Mouse (Mus musculus) CH12.LX (cell line): ENCODE results near the gene Polr2b. TPM values are rescaled to one million over a fixed set of nuclear protein-coding genes. Genes with fewer than 3 reads are reported as not detected.

Experiments
- DNase-seq: peaks from one replicate; pipeline ENCODE4 v3.0.0-alpha.2; 2013; ENCODE audit errors: extremely low read depth
- H3K27ac ChIP-seq: 2 replicates; pipeline ENCODE4 v1.5.1; 2012; ENCODE audit warnings: low read depth, mild to moderate bottlenecking, control low read depth, moderate library complexity; ENCODE audit not compliant: insufficient read depth
- H3K27me3 ChIP-seq: replicated peaks from 2 replicates; pipeline ENCODE3; 2012; ENCODE audit warnings: inconsistent platforms
- H3K36me3 ChIP-seq, 2 experiments: replicated peaks in 1 of 2; 2 replicates each; pipeline versions ENCODE3 to v1.6.1; 2012; ENCODE audit warnings: inconsistent platforms in 1 of 2, low read length in 1 of 2, mild to moderate bottlenecking in 1 of 2, mixed read lengths in 1 of 2, moderate library complexity in 1 of 2; ENCODE audit not compliant: control insufficient read depth in 1 of 2, insufficient read depth in 1 of 2
- H3K4me1 ChIP-seq, 2 experiments: 2 replicates each; pipeline ENCODE4 v1.6.1; 2012; ENCODE audit warnings: inconsistent platforms in 1 of 2, moderate library complexity in 1 of 2; ENCODE audit not compliant: insufficient read depth in 2 of 2, control insufficient read depth in 1 of 2
- H3K4me2 ChIP-seq: 2 replicates; pipeline ENCODE4 v1.6.1; 2012; ENCODE audit warnings: low read depth, mild to moderate bottlenecking, control low read depth; ENCODE audit not compliant: poor library complexity, insufficient read depth, severe bottlenecking
- H3K4me3 ChIP-seq, 3 experiments: fragments of 150-350 bp in 1 of 3; sonication (generic) in 1 of 3; replicated peaks in 1 of 3; 2 replicates each; pipeline versions ENCODE3 to v1.5.1; 2011 to 2012; ENCODE audit warnings: low read depth in 2 of 3, low read length in 2 of 3, mild to moderate bottlenecking in 2 of 3, moderate library complexity in 2 of 3, control low read depth in 1 of 3, improper control_type of control experiment in 1 of 3, inconsistent platforms in 1 of 3, mixed read lengths in 1 of 3; ENCODE audit not compliant: poor library complexity in 1 of 3
- H3K79me2 ChIP-seq: replicated peaks from 2 replicates; pipeline ENCODE4 v1.6.1; 2012; ENCODE audit warnings: mild to moderate bottlenecking, moderate library complexity; ENCODE audit not compliant: control insufficient read depth, poor library complexity, insufficient read depth, severe bottlenecking; ENCODE audit errors: extremely low read depth
- H3K9ac ChIP-seq: 2 replicates; pipeline ENCODE4 v1.6.1; 2012; ENCODE audit warnings: low read depth, mild to moderate bottlenecking, control low read depth, moderate library complexity; ENCODE audit not compliant: insufficient read depth
- H3K9me3 ChIP-seq: replicated peaks from 2 replicates; pipeline ENCODE3; 2012; ENCODE audit warnings: low read length, inconsistent platforms, mixed read lengths
- BHLHE40 ChIP-seq: IDR thresholded peaks from 2 replicates; pipeline ENCODE4 v1.6.1; 2011; ENCODE audit warnings: mild to moderate bottlenecking, low read depth, low read length, improper control_type of control experiment
- CHD1 ChIP-seq: IDR thresholded peaks from 2 replicates; pipeline ENCODE4 v1.6.1; 2012; ENCODE audit warnings: low read depth, low read length, improper control_type of control experiment, inconsistent platforms
- CHD2 ChIP-seq: IDR thresholded peaks from 2 replicates; pipeline ENCODE4 v1.6.1; 2011; ENCODE audit warnings: low read length, improper control_type of control experiment
- CTCF ChIP-seq, 2 experiments: IDR thresholded peaks in 1 of 2; conservative IDR thresholded peaks in 1 of 2; 2 replicates each; pipeline ENCODE4 v1.5.1; 2011 to 2012; ENCODE audit warnings: low read depth in 2 of 2, low read length in 2 of 2, improper control_type of control experiment in 1 of 2, inconsistent platforms in 1 of 2, mild to moderate bottlenecking in 1 of 2, moderate library complexity in 1 of 2
- E2F4 ChIP-seq: IDR thresholded peaks from 2 replicates; pipeline ENCODE4 v1.6.1; 2011; ENCODE audit warnings: low read depth, low read length, improper control_type of control experiment; ENCODE audit not compliant: insufficient replicate concordance
- ELF1 ChIP-seq: IDR thresholded peaks from 2 replicates; pipeline ENCODE4 v1.6.1; 2014; ENCODE audit warnings: low read depth, mild to moderate bottlenecking, inconsistent platforms, low read length, improper control_type of control experiment
- EP300 ChIP-seq: IDR thresholded peaks from 2 replicates; pipeline ENCODE4 v1.6.1; 2011; ENCODE audit warnings: low read length, improper control_type of control experiment
- ETS1 ChIP-seq: conservative IDR thresholded peaks from 2 replicates; pipeline ENCODE4 v1.6.1; 2012; ENCODE audit warnings: low read depth, mild to moderate bottlenecking, inconsistent platforms, low read length, improper control_type of control experiment, moderate library complexity
- GABPA ChIP-seq: IDR thresholded peaks from 2 replicates; pipeline ENCODE4 v1.6.1; 2012; ENCODE audit warnings: low read depth, low read length, improper control_type of control experiment, inconsistent platforms; ENCODE audit not compliant: insufficient replicate concordance
- HCFC1 ChIP-seq: IDR thresholded peaks from 2 replicates; pipeline ENCODE4 v1.6.1; 2012; ENCODE audit warnings: low read depth, mild to moderate bottlenecking, inconsistent platforms, low read length, improper control_type of control experiment
- IRF4 ChIP-seq: IDR thresholded peaks from 2 replicates; pipeline ENCODE4 v1.6.1; 2014; ENCODE audit warnings: low read depth, mild to moderate bottlenecking, inconsistent platforms, low read length, improper control_type of control experiment
- JUN ChIP-seq: IDR thresholded peaks from 2 replicates; pipeline ENCODE4 v1.6.1; 2011; ENCODE audit warnings: low read depth, mild to moderate bottlenecking, low read length, improper control_type of control experiment, moderate library complexity; ENCODE audit not compliant: insufficient read depth
- JUND ChIP-seq: conservative IDR thresholded peaks from 2 replicates; pipeline ENCODE4 v1.6.1; 2011; ENCODE audit warnings: low read depth, low read length, improper control_type of control experiment
- KAT2A ChIP-seq: IDR thresholded peaks from 2 replicates; pipeline ENCODE4 v1.6.1; 2012; ENCODE audit warnings: low read length, improper control_type of control experiment, inconsistent platforms; ENCODE audit not compliant: insufficient replicate concordance
- MAFK ChIP-seq: IDR thresholded peaks from 2 replicates; pipeline ENCODE4 v1.6.1; 2011; ENCODE audit warnings: low read length, improper control_type of control experiment; ENCODE audit not compliant: insufficient replicate concordance
- MAX ChIP-seq: IDR thresholded peaks from 2 replicates; pipeline ENCODE4 v1.6.1; 2011; ENCODE audit warnings: low read length, improper control_type of control experiment
- MAZ ChIP-seq: IDR thresholded peaks from 2 replicates; pipeline ENCODE4 v1.6.1; 2012; ENCODE audit warnings: low read depth, mild to moderate bottlenecking, inconsistent platforms, low read length, improper control_type of control experiment, moderate library complexity
- MEF2A ChIP-seq: IDR thresholded peaks from 2 replicates; pipeline ENCODE4 v1.6.1; 2014; ENCODE audit warnings: low read depth, mild to moderate bottlenecking, inconsistent platforms, low read length, improper control_type of control experiment, borderline replicate concordance
- MXI1 ChIP-seq: IDR thresholded peaks from 2 replicates; pipeline ENCODE4 v1.6.1; 2011; ENCODE audit warnings: mild to moderate bottlenecking, low read depth, low read length, improper control_type of control experiment
- MYC ChIP-seq: IDR thresholded peaks from 2 replicates; pipeline ENCODE4 v1.6.1; 2011; ENCODE audit warnings: low read depth, mild to moderate bottlenecking, improper control_type of control experiment, low read length
- NELFE ChIP-seq: IDR thresholded peaks from 2 replicates; pipeline ENCODE4 v1.6.1; 2011; ENCODE audit warnings: low read depth, low read length, improper control_type of control experiment
- NRF1 ChIP-seq: IDR thresholded peaks from 2 replicates; pipeline ENCODE4 v1.6.1; 2014; ENCODE audit warnings: low read depth, mild to moderate bottlenecking, inconsistent platforms, low read length, improper control_type of control experiment, moderate library complexity
- PAX5 ChIP-seq: IDR thresholded peaks from 2 replicates; pipeline ENCODE4 v1.6.1; 2012; ENCODE audit warnings: low read length, inconsistent platforms, mixed read lengths
- POLR2A ChIP-seq: IDR thresholded peaks from 2 replicates; pipeline ENCODE4 v1.6.1; 2011; ENCODE audit warnings: low read depth, mild to moderate bottlenecking, improper control_type of control experiment, low read length
- POLR2AphosphoS2 ChIP-seq: IDR thresholded peaks from 2 replicates; pipeline ENCODE4 v1.6.1; 2011; ENCODE audit warnings: low read depth, low read length, improper control_type of control experiment
- RAD21 ChIP-seq: IDR thresholded peaks from 2 replicates; pipeline ENCODE4 v1.6.1; 2011; ENCODE audit warnings: low read depth, mild to moderate bottlenecking, low read length, improper control_type of control experiment, moderate library complexity
- RCOR1 ChIP-seq: conservative IDR thresholded peaks from 2 replicates; pipeline ENCODE4 v1.6.1; 2012; ENCODE audit warnings: low read depth, mild to moderate bottlenecking, inconsistent platforms, low read length, improper control_type of control experiment
- SIN3A ChIP-seq: IDR thresholded peaks from 2 replicates; pipeline ENCODE4 v1.6.1; 2012; ENCODE audit warnings: low read length, improper control_type of control experiment, inconsistent platforms
- SMC3 ChIP-seq: IDR thresholded peaks from 2 replicates; pipeline ENCODE4 v1.6.1; 2011; ENCODE audit warnings: low read depth, low read length, improper control_type of control experiment
- TBP ChIP-seq: conservative IDR thresholded peaks from 2 replicates; pipeline ENCODE4 v1.6.1; 2011; ENCODE audit warnings: low read depth, low read length, improper control_type of control experiment
- TCF12 ChIP-seq: IDR thresholded peaks from 2 replicates; pipeline ENCODE4 v1.6.1; 2014; ENCODE audit warnings: low read depth, mild to moderate bottlenecking, inconsistent platforms, low read length, improper control_type of control experiment
- UBTF ChIP-seq: IDR thresholded peaks from 2 replicates; pipeline ENCODE4 v1.6.1; 2012; ENCODE audit warnings: low read depth, mild to moderate bottlenecking, inconsistent platforms, low read length, improper control_type of control experiment, moderate library complexity
- USF1 ChIP-seq: IDR thresholded peaks from 2 replicates; pipeline ENCODE4 v1.6.1; 2014; ENCODE audit warnings: low read depth, mild to moderate bottlenecking, inconsistent platforms, low read length, improper control_type of control experiment
- USF2 ChIP-seq: conservative IDR thresholded peaks from 2 replicates; pipeline ENCODE4 v1.6.1; 2011; ENCODE audit warnings: low read depth, low read length, improper control_type of control experiment
- ZC3H11A ChIP-seq: IDR thresholded peaks from 2 replicates; pipeline ENCODE4 v1.6.1; 2012; ENCODE audit warnings: low read depth, mild to moderate bottlenecking, inconsistent platforms, low read length, improper control_type of control experiment
- ZKSCAN1 ChIP-seq: IDR thresholded peaks from 2 replicates; pipeline ENCODE4 v1.6.1; 2012; ENCODE audit warnings: low read depth, inconsistent platforms, low read length, improper control_type of control experiment, borderline replicate concordance
- ZMIZ1 ChIP-seq: IDR thresholded peaks from 2 replicates; pipeline ENCODE4 v1.6.1; 2012; ENCODE audit warnings: low read depth, mild to moderate bottlenecking, inconsistent platforms, low read length, improper control_type of control experiment
- ZNF384 ChIP-seq: IDR thresholded peaks from 2 replicates; pipeline ENCODE4 v1.6.1; 2012; ENCODE audit warnings: low read depth, low read length, improper control_type of control experiment, inconsistent platforms
- dilution Hi-C: fragments of 300-500 bp; cut with MboI; formaldehyde crosslinking; loops from 2 replicates; pipeline ENCODE4 v1.14.3; 2020; ENCODE audit warnings: low sequenced_read_pairs; ENCODE audit not compliant: extremely low pct_unique_long_range_greater_than_20kb, extremely low pct_ligation_motif_present
- in situ Hi-C: fragments of 300-500 bp; cut with MboI; formaldehyde crosslinking; loops from 3 replicates; pipeline ENCODE4 v1.14.3; 2019; ENCODE audit warnings: low sequenced_read_pairs, low pct_ligation_motif_present, low pct_unique_long_range_greater_than_20kb, mixed read lengths
- polyA plus RNA-seq: library from polyadenylated mRNA; unstranded; fragments of >175 nt; gene quantifications from 2 replicates; pipeline ENCODE4 v1.2.1, GENCODE M21; 2012; ENCODE audit warnings: low read depth; ENCODE audit not compliant: insufficient read length
- total RNA-seq, 2 experiments: library from RNA; depleted of rRNA; stranded (reverse); fragments of 300-350 nt in 1 of 2; fragments of >200 nt in 1 of 2; gene quantifications; 2 replicates each; pipeline ENCODE4 v1.2.3; 2012 to 2014

Polr2b gene
- total and polyA plus RNA-seq, 3 experiments = 88.0 to 133 (median 119) TPM

- TF ChIP-seq ZNF384 (no peak), CTCF (conservative IDR thresholded peaks at IDR 0.05 in 1 of 2, IDR thresholded peaks at IDR 0.05 in 1 of 2; ENCODE audit: low read depth in 2 of 2, low read length in 2 of 2) (0 out of 4 replicates have a peak, but pooled peaks of 1 of the 2 experiments have one; percentile 22), RAD21 (no peak), CHD2 (no peak), BHLHE40 (no peak), PAX5 (no peak), KAT2A (no peak), NRF1 (no peak; the same call in 1 of the 2 replicates), JUND (no peak), TBP (no peak), ZC3H11A (no peak), MAX (no peak), POLR2AphosphoS2 (no peak), HCFC1 (peak; percentile 22; the same call in 1 of the 2 replicates), GABPA (no peak), UBTF (peak; percentile 82; the same call in 1 of the 2 replicates), EP300 (no peak), ZKSCAN1 (no peak), MYC (no peak), RCOR1 (no peak), MXI1 (peak; percentile 64; the same call in 1 of the 2 replicates), POLR2A (no peak), CHD1 (no peak), MAFK (no peak), ZMIZ1 (no peak), IRF4 (no peak), USF2 (no peak), SMC3 (0 out of 2 replicates have a peak, but pooled peaks have one; percentile 8), NELFE (0 out of 2 replicates have a peak, but pooled peaks have one; percentile 3), ELF1 (no peak), USF1 (no peak), SIN3A (peak; percentile 85), MAZ (0 out of 2 replicates have a peak, but pooled peaks have one; percentile 23), JUN (no peak), ETS1 (no peak), MEF2A (no peak), E2F4 (no peak), TCF12 (0 out of 2 replicates have a peak, but pooled peaks have one; percentile 35)
- TF ChIP-seq, all 38 proteins: peak for 9
- peaks cover 38% of the 10 kb centered on the region for H3K79me2 ChIP-seq
- H3K9ac ChIP-seq = peak overlapping the region; percentile 79
- H3K36me3 ChIP-seq = peaks cover 20 to 27% of the 10 kb centered on the region in 2 experiments
- DNase-seq = peak; percentile 45
- dilution Hi-C loops = no loop called here
- in situ Hi-C loops = no loop called here
- H3K27ac ChIP-seq = peak overlapping the region; percentile 74
- H3K4me1 ChIP-seq = peaks cover 3 to 27% of the 10 kb centered on the region in 2 experiments
- H3K9me3 ChIP-seq = peaks cover 18% of the 10 kb centered on the region
- H3K4me3 ChIP-seq = peak overlapping the region; percentile 54 to 83 (median 71)
- no peaks in the 10 kb centered on the region for H3K27me3 ChIP-seq
- H3K4me2 ChIP-seq = no peak overlapping the region; the same call in 1 of the 2 replicates
Observed at GRCm38 (mm10) chr5:77265671-77266065, 44.3 kb upstream of the Polr2b start.
